Mouse (Mus musculus) retina, adult 2 months (tissue): ENCODE data around the gene Slc4a1.

Experiments
- DNase-seq: peaks from one replicate; pipeline ENCODE4 v3.0.0-alpha.2; 2012; ENCODE audit warnings: low read depth, low spot score

Slc4a1 gene

GRCm38 (mm10) chr11:102350981-102351523, 15.0 kb downstream of the Slc4a1 start:
- no peak for DNase-seq

GRCm38 (mm10) chr11:102350416-102350815, 15.6 kb downstream of the Slc4a1 start:
- DNase-seq = no peak

- DNase-seq = no peak
Observed at GRCm38 (mm10) chr11:102349189-102349954, 16.6 kb downstream of the Slc4a1 start.

- no peak for DNase-seq
Observed at GRCm38 (mm10) chr11:102348771-102349170, 17.2 kb downstream of the Slc4a1 start.

DNA sequence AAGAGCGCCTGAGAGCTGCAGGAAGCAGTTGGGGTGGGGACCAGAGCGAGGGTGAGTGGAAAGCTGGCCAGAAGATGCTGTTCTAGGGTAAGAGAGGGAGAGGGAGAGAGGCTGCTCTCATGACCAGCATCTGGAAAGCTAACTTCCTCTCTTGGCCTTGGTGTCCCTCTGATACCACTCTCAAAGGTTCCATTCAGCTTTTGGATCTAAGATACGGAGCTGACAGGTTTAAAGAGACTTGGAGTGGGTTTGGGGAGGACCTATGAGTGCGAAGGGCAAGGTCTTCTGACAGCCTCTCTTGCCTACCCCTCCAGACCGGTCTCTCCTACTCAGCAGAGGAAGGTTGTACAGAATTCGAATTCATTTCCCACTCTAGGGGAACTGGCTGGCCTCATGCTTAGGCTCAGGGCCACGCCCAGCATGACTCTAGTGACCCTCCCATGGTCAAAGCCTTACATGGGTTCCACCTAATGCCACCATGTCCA, 17.9 kb downstream of the Slc4a1 start:
- DNase-seq = no peak

DNA sequence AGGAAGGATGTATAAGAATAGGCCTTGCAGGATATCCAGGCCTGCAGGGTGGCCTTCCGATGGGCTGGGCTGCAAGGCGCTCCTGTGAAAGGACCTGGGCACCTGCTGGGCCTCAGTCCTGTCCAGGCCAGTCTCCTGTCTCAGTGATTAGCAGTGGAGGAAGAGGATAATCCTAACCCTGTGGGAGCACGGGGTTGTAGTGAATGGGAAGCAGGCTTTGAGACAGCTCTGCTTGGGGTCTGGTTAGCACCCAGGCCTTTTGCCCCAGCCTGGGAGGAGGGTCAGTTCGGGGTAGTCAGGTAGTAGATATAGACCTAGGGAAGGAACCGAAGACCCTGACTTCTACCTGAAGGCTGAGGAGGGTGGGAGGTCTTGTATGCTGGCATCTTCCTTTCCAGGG, 18.3 kb downstream of the Slc4a1 start:
- no peak for DNase-seq

GRCm38 (mm10) chr11:102346926-102347325, 19.1 kb downstream of the Slc4a1 start:
- DNase-seq = no peak

DNA sequence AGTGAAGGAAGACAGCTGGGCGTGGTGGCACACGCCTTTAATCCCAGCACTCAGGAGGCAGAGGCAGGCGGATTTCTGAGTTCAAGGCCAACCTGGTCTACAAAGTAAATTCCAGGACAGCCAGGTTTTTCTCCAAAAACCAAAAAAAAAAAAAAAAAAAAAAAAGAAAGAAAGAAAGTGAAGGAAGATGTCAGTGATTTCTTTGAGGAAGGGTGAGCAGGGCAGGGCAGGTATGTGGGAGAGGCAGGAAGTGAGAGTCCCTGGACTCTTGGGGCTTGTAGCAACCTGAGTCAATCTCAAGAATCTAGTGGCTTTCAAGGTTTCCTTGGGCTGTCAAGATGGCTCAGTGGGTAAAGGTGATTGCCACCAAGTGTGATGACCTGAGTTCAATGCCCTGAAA, 21.5 kb downstream of the Slc4a1 start:
- DNase-seq = no peak

GRCm38 (mm10) chr11:102342742-102343141, 23.3 kb downstream of the Slc4a1 start:
- DNase-seq = no peak

DNA sequence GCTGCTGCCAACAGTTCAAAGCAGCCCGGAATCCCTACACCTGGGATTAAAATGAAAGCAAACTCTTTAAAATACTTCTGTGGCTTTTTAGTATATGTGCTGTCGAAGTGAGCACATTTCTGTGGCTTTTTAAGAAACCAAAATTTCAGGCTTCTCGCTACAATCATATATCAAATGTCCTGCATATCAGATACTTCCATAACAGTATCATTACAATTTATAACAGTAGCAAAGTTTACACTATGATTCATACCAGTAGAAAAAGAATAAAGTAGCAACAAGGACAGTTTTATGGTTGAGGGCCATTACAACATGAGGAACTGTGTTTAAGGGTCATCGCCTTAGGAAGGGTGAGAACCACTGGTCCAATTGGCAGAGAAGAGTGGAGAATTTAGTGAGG, 24.9 kb downstream of the Slc4a1 start:
- DNase-seq = no peak

- DNase-seq = no peak
Observed at GRCm38 (mm10) chr11:102339624-102340023, 26.4 kb downstream of the Slc4a1 start.

DNA sequence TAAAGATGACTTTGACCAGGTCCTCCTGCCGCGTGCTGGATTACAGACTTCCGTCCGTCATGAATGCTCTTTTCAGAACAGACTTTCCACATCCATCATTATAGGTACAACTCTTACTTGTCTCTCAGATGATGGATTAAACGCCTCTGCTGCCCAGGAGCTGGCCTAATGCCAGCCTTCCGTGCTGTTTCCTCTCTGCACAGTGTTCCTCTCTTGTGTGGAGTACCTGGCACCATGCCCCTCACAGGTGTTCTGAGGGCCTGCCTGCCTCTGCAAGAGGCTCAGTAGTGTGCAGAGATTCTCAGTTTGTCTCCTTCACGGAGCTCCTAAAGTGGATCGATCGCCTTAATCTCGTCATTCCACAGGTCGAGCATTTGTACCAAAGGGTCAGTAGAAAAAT, 26.8 kb downstream of the Slc4a1 start:
- no peak for DNase-seq

- DNase-seq = no peak
Observed at GRCm38 (mm10) chr11:102338561-102338960, 27.4 kb downstream of the Slc4a1 start.

- DNase-seq = no peak
Observed at GRCm38 (mm10) chr11:102337921-102338320, 28.1 kb downstream of the Slc4a1 start.

GRCm38 (mm10) chr11:102336191-102336590, 29.8 kb downstream of the Slc4a1 start:
- no peak for DNase-seq

DNA sequence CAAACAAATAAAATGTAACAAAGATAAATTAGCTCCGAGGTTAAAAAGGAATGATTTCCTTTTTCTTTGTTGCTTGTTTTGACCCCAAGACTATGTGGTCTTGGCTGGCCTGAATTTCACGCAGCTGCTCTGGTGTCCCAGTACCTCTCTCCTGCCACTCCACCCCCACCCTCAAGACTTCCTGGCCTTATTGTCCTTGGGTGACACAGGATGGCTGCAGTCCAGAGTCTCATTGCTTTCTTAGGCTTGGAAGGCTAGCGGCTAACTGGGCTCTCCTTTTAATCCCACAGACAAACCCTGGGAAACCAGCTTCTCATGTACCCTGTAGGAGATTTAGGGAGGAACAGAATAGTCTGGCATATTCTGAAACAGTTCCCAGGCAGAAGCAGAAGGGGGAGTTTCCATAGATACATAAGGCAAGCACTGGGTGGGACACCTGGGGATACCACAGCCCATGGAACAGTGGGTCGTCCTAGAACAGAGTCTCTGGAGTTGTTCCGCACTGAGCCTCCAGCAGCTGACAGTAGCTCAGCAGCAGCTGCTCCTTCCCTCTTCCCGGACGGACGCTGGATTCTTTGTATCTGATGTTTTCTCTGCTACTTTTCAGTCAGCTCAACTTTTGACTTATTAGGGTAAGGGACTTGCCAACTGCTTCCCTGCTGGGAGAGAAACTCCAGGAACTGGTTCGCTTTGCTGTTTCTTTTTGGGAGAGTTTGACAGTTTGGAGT, 30.9 kb downstream of the Slc4a1 start:
- no peak for DNase-seq

DNA sequence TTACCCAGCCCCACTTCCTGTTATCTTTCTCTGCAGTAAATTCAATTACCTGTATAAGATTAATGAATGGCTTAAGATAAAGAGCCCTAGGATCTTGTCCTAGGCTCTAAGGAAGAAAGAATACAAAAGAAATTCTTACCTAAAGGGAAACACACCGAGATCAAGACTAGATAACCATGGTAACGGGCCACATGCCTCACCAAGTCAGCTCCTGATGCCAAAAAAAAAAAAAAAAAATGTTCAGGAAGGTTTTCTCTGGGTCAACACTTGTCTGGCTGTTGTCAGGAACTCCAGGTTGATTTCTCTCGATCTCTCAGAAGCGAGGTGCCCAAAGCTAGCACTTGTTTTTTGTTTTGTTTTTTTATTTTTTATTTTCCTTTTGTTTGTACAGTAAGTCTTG, 32.0 kb downstream of the Slc4a1 start:
- no peak for DNase-seq

DNA sequence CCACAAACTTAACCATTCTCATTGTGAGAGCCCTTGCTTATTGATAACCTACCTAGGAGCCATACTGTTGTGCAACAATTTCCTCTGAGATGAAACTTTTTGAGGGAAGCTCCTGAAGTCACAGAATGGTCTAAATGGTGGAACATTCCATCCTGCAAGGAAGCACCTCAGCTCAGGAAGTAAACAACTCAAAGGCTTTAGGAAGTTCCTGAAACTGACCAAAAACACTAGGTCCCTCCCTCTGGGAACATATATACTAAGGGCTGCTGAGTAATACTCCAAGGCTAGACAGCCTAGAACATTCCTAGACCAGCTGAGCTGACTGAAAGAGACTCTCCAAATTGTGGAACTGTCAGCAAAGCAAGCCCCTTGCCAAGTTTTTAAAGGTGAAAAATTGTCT, 32.9 kb downstream of the Slc4a1 start:
- DNase-seq = no peak

DNA sequence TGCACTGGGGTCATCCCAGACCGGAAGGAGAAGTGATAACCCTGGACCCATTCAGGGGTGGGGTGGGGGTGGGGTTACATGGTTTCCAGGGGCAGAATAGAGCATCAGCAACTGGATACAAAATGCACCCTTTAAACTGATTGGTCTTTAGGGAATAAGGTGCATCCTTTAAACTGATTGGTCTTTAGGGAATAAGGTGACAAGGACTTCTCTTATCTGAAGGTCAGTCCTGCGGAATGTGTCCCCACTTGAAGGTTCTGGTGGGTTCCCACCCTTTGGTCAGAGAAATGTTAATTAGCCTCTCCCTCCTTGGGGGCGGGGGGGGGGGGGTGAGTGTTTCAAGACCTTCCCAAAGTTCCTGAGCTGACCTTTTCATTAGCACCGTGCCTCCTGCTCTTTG, 34.2 kb downstream of the Slc4a1 start:
- DNase-seq = no peak

- no peak for DNase-seq
Observed at GRCm38 (mm10) chr11:102330039-102330438, 36.0 kb downstream of the Slc4a1 start.

DNA sequence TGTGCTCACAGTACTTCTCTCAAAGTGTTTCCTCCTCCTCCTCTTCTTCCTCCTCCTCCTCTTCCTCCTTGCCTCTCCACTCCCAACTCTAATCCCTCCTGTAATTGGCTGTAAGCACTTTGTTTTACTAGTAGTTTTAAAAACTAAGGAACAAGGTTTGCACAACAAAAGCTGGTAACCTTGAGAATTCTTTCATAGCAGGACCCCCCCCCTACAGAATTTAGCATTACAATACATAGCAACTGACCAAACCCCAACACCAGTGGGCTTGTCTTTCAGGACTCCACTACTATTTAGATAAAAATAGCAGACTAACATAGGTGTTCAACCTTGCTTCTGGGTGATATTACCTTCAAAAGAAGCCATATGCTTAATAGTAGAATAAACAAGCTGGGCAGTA, 36.5 kb downstream of the Slc4a1 start:
- DNase-seq = no peak

DNA sequence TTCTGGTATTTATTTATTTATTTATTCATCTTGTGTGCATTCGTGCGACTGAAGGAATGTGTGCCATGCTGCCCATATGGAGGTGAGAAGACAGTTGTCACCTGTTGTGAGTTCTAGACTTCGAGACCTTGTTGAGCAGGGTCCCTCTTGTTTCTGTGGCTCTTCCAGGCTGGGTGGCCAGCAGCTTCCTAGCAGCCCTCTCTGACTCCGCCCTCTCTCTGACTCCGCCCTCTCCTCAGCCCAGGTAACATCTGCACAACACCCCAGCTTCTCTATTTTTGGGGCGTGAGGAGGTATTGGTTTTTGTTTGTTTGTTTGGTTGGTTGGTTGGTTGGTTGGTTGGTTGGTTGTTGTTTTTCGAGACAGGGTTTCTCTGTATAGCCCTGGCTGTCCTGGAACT, 38.2 kb downstream of the Slc4a1 start:
- DNase-seq = no peak

DNA sequence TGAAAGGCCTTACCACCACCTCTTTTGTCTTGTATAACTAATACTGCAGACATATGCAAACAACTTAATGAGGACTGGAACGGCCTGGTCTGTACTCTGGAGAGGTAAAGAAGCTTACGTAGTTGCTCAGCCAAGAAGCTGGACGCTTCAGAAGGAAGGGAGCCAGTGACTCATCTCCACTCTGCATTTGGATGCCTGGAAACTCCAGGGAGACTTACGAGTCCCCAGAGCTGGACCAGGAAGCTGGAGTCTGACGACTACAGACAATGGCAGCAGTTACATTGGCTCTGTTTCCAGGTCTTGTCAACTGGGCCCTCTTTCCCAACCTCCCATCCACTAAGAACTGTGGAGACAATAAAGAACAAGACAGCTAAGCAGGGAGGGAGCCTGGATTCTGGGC, 38.8 kb downstream of the Slc4a1 start:
- no peak for DNase-seq
